Mouse (Mus musculus): ENCODE results near the gene Acvr2b.
A peak's percentile ranks its signal among the peaks of the same experiment; 100 is the strongest.
"Not testable (repeated sequence)": the region's sequence is repeated elsewhere in the genome, so short reads cannot be mapped to it uniquely, and the experiment has no call there.

Gene Acvr2b

DNA sequence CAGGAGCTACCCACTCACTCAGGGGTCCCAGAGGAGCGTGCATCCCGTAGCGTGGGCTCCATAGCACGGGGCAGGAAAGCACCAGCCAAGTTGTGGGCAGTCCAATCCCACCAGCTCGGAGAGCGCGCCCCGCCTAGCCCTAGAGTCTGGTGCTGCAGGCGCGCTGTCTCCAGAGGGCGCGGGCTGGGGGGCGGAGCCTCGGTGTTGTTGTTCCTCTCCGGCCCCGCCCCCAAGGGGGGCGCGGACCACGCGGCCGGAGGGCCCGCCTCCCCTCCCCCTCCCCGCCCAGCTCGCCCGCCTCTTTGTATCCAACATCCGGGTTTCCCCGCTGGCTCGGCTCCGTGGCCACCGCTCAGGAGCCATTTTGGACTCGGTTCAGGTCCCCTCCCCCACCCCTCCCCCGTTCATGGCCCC lies at the start of gene Acvr2b:
Acvr2b (plus strand) TSS at position 318 of the 414 bp plus-strand sequence.
- peak; percentile 95 for DNase-seq (ENCODE audit: low read depth, low spot score)

DNA sequence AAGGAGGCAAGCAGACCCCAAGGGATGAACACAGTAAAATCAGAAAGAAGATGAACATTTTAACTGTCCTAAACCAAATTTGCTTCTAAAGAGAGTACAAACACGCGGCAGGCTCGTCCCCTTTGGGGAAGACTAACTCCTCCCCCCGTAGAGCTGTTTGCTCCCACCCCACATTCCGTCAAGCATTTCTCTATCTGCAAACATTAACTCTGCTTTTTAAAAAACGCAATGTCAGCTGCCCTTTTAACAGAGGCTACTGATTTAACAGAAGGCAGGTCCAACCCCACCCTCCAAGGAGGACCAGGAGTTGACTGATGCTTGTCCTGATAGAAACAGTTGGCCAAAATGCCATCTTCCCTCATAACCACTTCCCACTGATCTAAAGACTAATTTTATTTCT lies 48.0 kb upstream of the Acvr2b start:
- DNase-seq (ENCODE audit: low read depth, low spot score): no peak

DNA sequence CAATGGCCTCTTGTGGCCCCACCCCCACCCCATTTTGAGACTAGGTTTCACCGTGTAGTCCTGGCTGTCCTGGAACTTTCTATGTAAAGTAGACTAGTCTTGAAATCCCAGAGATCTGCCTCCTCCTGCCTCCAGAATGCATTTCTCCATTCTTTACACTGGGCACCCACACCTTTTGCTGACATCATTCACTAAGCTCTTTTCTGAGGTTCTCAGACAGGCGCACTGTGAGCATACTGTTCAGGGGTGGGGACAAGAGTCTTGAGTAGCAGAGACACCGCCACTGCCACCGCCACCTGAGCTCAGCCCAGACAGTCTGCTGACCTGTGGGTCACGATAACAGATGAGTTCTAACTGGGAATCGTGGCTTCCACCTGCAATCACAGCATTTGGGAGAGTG lies 46.0 kb upstream of the Acvr2b start:
- no peak for DNase-seq (ENCODE audit: low read depth, low spot score)

DNA sequence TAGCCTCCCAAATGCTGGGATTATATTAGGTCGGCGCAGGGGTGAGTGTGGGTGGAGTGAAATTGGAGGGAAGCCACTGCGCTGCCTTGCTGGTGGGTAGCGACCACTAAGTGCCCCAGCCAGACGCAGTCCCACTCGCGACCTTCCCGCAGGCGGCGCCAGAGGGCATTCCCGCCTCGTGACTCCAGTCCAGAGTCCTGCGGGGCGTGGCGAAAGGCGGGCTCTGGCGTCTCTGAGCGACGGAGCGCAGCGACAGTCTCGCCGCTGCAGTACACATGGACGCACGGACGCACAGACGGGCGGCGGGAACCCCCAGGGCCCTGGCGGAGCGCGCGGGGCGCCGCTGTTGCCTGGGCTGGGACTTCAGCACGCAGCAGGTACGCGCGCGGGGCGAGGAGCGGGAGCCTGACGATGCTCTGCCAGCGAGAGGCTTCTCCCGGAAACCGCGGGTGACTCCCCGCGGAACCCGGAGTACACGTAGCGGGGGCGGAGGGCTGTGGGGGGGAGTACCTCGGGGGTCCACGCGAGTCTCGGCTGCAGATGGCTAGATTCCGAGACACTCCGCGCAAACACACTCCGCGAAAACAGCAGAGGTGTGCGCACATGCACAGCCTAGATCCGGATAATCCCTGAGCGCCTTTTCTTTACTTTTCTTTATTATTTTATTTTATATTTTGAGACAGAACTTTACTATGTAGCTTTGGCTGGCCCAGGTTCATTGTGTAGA lies 44.4 kb upstream of the Acvr2b start, which contains the start of gene Xylb:
Xylb (plus strand) TSS at position 51 of the 727 bp plus-strand sequence.
- peak; percentile 94 for DNase-seq (ENCODE audit: low read depth, low spot score)

DNA sequence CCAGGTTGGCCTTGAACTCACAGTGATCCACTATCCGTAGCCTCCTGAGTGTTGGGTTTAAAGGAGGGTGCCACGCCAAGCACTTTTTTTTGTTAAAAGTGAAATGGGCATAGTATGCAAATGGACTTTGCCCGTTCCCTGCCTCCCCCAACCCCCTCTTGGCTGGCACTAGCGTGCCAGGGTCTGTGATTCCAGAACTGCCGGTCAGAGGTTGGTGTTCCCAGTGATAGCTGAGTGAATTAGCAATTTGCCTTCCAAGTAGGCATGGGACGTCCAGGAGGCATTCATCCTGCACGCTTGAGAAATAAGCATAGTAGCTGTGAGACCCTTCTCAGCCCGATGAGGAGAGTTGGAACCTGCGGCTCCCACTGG lies 43.9 kb upstream of the Acvr2b start:
- DNase-seq (ENCODE audit: low read depth, low spot score): no peak

DNA sequence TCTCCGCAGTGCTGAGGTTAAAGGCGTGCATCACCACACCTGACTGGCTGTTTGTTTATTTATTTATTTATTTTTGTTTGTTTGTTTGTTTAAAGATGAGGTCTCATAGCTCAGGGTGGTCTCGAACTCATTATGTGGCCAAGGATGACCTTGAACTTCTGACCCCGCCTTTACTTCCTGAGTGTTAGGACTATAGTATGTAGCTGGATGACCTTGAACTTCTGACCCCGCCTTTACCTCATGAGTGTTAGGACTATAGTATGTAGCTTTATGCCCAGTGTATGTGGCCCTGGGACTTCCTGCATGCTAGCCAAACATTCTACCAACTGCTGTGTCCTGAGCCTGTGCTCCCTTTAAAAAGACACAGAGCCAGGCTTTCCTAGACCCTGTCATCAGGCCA lies 40.5 kb upstream of the Acvr2b start:
- peak; percentile 77 for DNase-seq (ENCODE audit: low read depth, low spot score)

DNA sequence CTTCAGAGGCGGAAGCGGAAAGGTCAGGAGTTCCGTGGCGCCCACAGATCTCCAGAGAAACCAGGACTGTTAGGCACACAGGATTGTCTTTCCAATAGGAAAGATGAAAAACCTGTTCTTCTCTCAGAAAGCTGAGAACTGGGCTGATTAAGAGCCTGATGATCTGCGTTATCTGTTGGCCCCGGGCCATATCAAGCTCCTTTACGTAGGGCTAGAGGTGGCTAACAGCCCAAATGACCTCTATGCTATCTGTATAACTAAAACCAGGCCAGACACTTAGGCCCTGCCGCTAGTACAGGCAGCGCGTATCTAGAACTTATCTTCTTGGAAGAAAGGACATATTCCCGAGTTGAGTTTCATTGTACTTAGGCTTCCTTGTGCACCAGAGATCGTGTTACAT lies 38.7 kb upstream of the Acvr2b start:
- no peak for DNase-seq (ENCODE audit: low read depth, low spot score)

DNA sequence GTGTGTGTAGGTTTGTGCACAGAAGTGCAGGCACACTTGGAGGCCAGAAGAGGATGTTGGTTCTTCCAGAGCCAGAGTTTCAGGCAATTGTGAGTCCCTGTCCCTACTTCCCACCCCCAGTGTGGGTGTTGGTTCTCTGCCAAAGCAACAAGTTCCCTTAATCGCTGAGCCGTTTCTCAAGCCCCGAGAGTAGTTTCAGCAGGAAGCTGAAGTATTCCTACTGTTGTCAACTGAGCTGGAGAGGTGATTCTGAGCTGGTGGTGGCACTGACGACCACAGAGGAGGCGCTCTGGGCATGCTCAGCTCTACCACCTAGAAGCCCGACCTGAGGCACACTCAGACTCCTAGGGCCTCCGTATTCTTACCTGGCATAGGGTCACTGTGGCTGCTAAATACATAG lies 36.6 kb upstream of the Acvr2b start, which contains the start of gene Slc22a14:
Slc22a14 (minus strand) TSS at position 270 of the 400 bp plus-strand sequence.
- DNase-seq (ENCODE audit: low read depth, low spot score): no peak

DNA sequence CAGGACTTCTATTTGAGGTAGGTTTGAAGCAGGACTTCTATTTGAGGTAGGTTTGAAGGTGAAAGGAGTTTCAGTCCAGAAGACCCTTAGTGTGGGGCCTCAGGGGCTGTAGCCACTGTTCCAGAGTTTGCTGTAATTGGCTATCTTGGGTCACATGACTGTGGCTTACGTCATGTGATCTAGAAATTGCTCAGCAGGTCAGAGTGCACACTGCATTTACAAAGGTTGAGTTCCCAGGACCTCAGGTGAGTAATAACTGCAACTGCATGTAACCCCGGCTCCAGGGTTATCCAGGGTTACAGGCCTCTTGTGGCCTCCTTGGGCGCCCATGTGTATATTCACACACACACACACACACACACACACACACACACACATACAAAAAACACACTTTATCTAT lies 33.6 kb upstream of the Acvr2b start:
- DNase-seq (ENCODE audit: low read depth, low spot score): no peak

DNA sequence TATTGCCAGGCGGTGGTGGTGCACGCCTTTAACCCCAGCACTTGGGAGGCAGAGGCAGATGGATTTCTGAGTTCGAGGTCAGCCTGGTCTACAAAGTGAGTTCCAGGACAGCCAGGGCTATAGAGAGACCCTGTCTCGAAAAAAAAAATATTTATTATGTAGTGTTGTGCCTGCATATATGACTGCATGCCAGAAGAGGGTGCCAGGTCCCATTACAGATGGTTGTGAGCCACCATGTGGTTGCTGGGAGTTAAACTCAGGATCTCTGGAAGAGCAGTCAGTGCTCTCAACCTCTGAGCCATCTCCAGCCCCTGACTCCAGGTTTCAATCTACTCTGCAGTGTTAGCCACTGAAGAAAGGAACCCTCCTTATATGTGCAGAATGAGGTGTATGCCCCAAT lies 31.1 kb upstream of the Acvr2b start:
- DNase-seq (ENCODE audit: low read depth, low spot score): not testable (repeated sequence)

DNA sequence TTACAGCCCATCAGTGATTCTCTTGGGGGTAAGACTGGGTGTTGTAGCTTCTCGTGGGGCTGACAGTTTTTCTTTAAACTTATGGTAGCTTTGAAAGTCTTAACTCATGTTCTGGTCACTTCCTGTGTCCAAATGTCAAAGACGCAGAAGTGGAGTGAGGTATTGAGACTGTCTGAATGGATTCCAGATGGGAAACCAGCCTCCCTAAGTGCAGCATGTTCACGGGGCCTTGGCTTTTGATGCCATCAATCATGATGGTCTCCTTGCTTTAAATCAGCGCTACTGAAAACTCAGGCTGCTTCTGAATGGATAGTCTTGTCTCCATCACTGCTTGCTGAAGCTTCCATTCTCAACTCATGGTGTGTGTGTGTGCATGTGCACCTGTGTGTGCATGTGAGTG lies 30.7 kb upstream of the Acvr2b start:
- no peak for DNase-seq (ENCODE audit: low read depth, low spot score)

DNA sequence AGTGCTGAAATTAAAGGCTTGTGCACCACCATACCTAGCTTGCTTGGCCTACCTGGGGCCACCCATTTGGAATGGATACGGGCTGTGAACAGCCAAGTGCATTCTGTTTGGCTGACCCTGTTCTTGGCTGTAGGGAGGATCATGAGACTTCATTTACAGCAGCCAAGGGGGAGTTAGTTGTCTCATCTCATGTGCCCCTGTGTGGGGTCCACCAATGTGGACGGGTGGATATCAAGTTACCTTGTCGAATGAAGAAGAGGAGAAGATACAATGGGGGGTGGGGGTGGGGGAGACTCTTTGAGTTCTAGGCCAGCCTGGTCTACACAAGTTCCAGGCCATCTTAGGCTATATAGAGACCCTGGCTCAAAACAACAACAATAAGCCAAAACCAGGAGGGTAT lies 26.9 kb upstream of the Acvr2b start:
- no peak for DNase-seq (ENCODE audit: low read depth, low spot score)

DNA sequence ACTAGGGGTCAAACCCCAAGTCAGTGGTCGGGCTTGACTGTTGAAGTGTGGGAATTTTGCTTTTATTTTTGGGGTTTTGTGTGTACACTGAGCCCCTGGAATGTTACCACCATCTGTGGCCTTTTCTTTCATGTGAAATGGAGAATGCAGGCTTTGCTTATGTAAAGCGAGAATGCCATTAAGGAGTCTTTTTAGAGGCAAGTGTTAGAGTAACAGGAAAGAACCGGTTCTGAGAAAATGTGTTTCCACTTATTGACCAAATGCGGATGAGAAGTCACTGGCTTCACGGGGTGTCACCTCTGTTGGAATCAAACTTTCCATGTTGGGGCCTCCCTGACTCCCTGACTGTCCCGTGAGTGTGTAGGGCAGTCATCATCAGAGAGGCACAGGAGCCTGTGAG lies 26.4 kb upstream of the Acvr2b start:
- peak; percentile 79 for DNase-seq (ENCODE audit: low read depth, low spot score)

DNA sequence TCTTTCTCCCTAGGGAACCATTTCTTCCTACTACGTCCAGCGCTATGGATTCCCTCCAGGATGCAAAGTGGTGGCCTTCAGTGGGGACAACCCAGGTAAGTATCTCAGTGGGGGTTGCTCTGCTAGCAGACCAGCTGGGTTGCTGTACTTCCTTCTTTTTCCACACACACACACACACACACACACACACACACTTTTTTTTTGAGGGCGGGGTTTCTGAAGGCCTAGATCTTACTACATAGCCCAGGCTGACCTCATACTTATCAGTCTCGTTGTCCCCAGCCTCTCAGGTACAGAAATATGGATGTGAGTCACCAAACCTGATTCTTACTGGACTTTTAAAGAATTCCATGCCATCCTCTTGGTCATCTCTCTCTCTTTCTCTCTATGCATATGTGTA lies 23.7 kb upstream of the Acvr2b start:
- no peak for DNase-seq (ENCODE audit: low read depth, low spot score)

DNA sequence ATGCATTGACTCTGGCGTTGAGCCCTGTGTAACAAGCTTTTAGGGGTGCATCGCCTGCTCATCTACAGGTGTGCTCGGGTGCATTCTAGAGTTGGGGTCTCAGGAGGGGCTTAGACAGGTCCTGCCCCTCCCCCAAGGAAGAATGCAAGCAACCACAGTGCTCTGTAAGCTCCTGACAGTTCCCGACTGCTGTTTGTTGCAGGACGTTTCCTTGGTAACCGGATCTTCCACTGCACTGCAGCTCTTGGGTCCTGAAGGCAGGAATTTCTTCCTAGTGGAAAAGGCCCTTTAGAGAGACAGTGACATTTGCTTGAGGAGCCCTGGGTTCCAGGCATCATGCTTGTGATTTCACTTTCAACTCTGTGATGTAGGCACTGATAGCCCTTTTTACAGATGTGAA lies 19.3 kb upstream of the Acvr2b start:
- DNase-seq (ENCODE audit: low read depth, low spot score): peak; percentile 53

DNA sequence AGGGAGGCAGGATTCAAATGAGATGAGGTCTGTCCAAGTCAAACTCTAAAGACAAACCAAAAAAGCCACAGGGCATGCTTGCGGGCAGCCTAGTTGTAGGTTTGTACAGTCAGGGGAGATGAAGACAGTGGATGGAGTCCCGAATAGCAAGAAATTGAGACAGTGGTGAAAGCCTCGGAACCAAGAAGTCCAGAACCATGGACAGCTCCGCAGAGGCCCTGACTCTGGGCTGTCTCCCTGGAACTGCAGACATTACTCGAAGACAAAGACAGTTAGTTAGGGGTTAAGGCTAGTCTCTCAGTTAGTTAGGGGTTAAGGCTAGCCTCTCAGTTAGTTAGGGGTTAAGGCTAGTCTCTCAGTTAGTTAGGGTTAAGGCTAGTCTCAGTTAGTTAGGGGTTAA lies 13.0 kb upstream of the Acvr2b start:
- peak; percentile 65 for DNase-seq (ENCODE audit: low read depth, low spot score)

DNA sequence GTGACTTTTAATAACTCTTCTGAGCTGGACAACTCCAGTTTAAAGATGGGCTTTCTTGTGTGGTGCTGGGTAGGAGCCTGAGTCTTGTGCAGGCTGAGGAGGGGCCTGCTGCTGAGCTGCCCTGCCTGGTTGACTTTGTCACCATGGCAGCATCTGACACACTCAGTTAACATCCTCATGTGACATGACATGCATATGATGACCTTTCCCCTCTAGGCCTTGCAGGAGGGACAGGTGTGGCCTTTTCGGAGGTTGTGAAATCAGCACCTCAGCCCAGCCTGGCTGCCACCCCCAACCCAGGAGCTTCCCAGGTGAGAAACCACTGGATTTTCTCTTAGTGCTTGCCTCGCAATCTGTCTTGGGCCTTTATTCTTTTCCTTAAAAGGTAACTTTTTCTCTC lies 11.7 kb upstream of the Acvr2b start:
- DNase-seq (ENCODE audit: low read depth, low spot score): no peak

DNA sequence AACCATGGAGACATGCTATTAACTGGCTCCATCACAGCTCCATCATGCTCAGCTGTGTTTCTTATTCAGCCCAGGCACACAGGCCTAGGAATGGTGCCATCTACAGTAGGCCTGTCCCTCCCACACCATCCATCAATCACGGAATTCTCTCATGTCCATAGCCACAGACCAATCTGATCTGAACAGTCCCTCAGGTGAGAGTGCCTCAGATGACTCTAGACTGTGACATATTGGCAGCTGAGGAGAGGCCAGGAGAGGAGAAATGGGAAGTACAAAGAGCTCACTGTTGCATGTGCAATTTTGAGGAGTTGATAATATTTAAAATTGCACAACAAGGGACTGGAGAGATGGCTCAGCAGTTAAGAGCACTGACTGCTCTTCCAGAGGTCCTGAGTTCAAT lies 7.1 kb upstream of the Acvr2b start:
- no peak for DNase-seq (ENCODE audit: low read depth, low spot score)

DNA sequence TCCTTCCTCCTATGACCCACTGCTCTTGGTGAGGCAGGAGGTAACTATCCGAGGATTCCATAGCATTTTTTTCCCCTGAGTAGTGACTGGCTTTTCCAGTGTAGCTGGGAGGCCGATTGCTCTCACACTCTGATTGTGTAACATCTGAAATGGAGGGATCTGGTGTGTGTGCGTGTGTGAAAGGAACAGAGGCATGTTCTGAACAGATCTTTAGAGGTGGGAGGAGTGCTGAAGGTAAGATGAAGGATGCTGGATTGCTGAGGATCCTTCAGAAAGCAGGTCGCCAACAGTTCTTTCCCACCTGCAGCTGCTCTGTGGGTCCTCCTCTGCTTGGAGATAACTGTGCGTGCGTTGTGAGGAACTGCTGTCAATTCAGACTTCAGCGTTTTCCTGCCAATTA lies 567 bp upstream of the Acvr2b start:
- DNase-seq (ENCODE audit: low read depth, low spot score): no peak

DNA sequence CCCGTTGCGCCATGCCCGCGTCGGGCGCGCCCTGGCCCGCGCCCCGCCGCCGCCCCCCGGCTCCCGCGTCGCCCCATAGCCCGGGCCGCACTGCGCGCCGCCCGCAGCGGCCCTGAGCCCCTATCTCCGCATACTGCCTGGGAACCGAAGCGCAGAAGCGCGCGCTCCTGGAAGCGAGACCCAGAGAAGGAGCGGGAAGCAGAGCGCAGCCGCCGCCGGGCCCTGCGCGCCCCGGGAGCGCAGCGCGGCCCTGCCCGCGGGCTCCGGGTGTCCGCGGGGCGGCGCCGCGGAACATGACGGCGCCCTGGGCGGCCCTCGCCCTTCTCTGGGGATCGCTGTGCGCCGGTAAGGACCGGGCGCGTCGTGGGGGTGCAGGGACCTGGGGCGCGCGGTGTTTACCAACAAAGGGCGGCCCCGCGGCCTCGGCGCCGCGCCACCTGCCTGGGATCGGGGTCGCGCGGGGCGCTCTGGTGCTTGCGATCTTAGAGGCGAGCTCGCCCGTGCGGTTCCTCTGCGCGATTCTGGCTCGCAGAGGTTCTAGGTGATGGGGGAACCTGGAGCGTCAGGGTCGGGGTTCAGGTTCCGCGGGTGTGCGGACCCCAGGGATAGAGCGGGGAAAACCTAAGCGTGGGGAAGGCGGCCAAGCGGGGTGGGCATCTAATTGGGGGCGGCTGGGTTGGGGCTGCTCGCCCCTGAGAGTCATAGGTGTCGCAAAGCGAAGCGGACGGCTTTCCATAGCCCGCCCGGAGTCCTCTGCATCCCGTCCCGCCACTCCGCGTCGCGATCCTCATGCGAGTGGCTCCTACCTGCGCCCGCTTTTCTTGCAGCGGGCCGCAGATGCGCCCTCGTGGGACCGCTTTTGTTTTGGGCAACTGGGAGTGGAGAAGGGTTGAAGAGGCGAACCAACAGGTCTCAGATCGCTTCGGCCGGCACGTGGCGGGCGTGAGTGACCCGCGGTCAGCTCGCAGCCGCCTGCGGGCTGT lies 626 bp downstream of the Acvr2b start:
- DNase-seq (ENCODE audit: low read depth, low spot score): peak; percentile 52

DNA sequence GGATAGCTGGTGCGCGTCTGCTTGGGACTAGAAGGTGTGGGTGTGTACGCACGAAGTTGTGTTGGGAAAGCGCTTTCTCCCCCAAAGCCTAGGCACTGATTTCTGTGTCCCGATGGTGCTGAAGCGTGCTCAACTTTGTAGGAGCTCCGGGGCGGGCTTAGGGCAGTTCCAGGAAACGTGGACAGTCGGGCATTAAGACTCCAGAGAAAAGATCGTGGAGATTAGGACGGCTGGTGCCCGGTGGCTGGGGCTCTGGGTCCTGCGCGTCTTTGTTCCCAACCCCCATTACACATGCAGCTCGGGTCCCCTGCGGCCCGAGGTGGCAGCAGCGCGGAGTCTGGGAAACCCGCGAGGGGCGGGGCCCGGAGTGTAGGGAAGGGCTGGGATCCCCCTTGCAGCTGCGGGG lies 1.3 kb downstream of the Acvr2b start:
- peak; percentile 68 for DNase-seq (ENCODE audit: low read depth, low spot score)

DNA sequence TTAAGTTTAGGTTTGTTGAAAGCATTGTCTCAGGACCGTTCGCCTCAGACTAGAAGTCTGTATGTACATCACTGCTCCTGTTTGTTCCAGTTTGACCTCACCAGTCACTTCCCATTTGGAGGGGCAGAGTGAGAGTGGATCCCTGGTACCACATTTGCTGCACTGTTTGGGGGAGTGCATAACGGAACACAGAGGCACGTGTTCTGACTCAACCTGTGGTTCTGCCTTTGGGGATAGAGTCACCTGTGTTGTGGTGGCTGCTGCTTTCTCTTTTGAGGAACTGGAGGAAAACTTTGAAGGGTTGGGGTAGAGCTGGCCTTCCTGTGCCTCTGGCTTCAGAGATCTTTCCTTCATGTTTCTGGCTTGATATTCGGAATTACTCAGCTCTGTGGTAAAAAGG lies 2.2 kb downstream of the Acvr2b start:
- DNase-seq (ENCODE audit: low read depth, low spot score): no peak

DNA sequence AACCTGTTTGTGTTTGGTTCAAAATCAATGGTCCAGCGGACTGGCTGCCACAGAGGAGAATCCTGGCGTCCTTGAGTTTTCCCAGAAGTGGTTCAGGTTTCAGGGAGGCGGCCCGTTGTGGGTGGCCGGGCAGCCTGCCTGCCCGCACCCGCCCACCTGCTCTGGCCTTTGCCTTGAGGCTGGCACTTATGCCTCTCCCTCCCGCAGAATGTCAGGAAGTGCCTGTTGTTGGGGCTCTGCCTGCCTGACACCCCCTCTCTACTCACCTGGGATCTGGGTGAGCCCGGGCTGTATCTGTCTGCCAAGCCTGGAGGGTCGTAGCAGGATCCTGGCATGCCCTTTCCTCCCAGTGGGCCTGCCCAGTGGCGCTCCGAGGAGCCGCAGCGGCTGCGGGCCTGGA lies 6.0 kb downstream of the Acvr2b start:
- DNase-seq (ENCODE audit: low read depth, low spot score): no peak

Measured in R1 (cell line).